Mouse (Mus musculus) small intestine, adult 2 months (tissue): ENCODE results near the gene Gm28363. TPM values are rescaled to one million over a fixed set of nuclear protein-coding genes. Genes with fewer than 3 reads are reported as not detected.
"Not testable (repeated sequence)": the region's sequence is repeated elsewhere in the genome, so short reads cannot be mapped to it uniquely, and the experiment has no call there.

ENCODE experiments used
- H3K27ac ChIP-seq: fragments of 200-500 bp; 2 replicates; pipeline ENCODE4 v1.5.1; 2012; ENCODE audit warnings: low read depth, low read length, control low read depth, inconsistent platforms; ENCODE audit not compliant: insufficient read depth
- H3K27me3 ChIP-seq: fragments of 200-500 bp; 2 replicates; pipeline ENCODE4 v1.6.1; 2012; ENCODE audit warnings: mild to moderate bottlenecking, moderate library complexity, low read length, inconsistent platforms; ENCODE audit not compliant: control insufficient read depth, insufficient read depth
- H3K36me3 ChIP-seq: fragments of 200-500 bp; 2 replicates; pipeline ENCODE4 v1.6.1; 2012; ENCODE audit warnings: mild to moderate bottlenecking, low read length, control low read depth, inconsistent platforms; ENCODE audit not compliant: control insufficient read depth, insufficient read depth
- H3K4me1 ChIP-seq: fragments of 200-500 bp; 2 replicates; pipeline ENCODE4 v1.6.1; 2012; ENCODE audit warnings: low read length, inconsistent platforms, mixed read lengths; ENCODE audit not compliant: control insufficient read depth, insufficient read depth, insufficient read length
- H3K4me3 ChIP-seq: fragments of 200-500 bp; 2 replicates; pipeline ENCODE4 v1.5.1; 2012; ENCODE audit warnings: low read depth, mild to moderate bottlenecking, control low read depth, inconsistent platforms, low read length, moderate library complexity
- WGBS: fragments of 180-500 bp; shearing (Covaris S2); methylation state at CpG from one replicate; pipeline ENCODE4 v1.1.7; 2018; 5-methylcytosine and 5-hydroxymethylcytosine counted together
- polyA plus RNA-seq: library from polyadenylated mRNA; depleted of rRNA; stranded (reverse); fragments of >200 nt; gene quantifications from 2 replicates; pipeline ENCODE4 v1.2.3, GENCODE M21; 2012; rRNA removed

The Gm28363 gene
- not detected in 2 replicates for polyA plus RNA-seq

DNA sequence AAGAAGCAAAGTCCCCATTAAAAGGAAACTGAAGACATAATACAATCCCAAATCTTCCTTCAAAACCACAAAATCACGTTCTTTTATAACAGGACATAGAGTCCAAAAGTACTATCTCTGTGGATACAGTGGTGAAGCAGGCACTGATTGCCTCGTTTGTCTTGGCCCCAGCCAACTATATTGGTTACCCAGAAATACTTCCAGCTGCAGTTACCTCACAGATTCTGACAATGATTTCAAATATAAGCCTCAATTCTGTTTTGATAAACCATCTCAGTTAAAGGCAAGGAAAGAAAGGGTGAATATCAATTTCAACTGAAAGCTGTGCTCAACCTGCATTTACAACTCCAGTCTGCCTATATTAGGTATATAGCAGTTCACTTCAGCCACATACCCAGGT is at the start of gene Gm28363:
TSS of gene Gm28363 (plus strand) at position 301 of the 400 bp plus-strand sequence.
- 52% methylated on average over 2 of the region's 2 CpGs for WGBS
- not testable (repeated sequence) for H3K36me3 ChIP-seq, H3K4me3 ChIP-seq, H3K27me3 ChIP-seq, H3K27ac ChIP-seq, H3K4me1 ChIP-seq

DNA sequence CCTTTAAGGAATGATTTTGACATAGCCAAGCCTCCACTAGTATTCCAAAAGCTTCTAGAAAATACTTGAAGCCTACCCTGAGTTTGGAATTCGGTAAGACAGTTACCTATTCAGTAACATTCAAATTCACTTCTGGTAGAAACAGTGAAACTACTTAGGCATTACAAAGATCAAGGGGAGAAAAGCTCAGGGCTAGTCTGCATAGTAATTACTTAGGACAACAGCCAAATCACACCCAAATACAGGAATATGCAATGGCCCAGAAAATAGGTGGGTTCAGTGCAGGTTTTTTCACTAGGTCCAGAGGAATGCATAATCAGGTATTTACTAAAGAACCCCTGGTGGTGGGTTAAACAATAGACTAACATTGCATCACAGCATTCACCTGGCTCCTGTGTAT is 46.7 kb upstream of the Gm28363 start:
- H3K4me1 ChIP-seq, H3K27ac ChIP-seq, H3K4me3 ChIP-seq, H3K36me3 ChIP-seq, H3K27me3 ChIP-seq: not testable (repeated sequence)
- WGBS: 52% methylated on average over 1 of the region's 1 CpGs

Other genes with a start within 250 kb of the Gm28363 start
- not detected in 2 replicates for gene B020011L13Rik, start 84.0 kb downstream of the Gm28363 start, polyA plus RNA-seq
- gene Gm28360, start 132.9 kb downstream of the Gm28363 start, polyA plus RNA-seq: not detected in 2 replicates
- not detected in 2 replicates for gene Gm28168, start 230.9 kb downstream of the Gm28363 start, polyA plus RNA-seq